Mouse (Mus musculus) G1E (cell line): ENCODE measurements around the gene Hnrnpdl.

ENCODE experiments used
- CTCF ChIP-seq: IDR thresholded peaks from 2 replicates; pipeline ENCODE4 v1.5.1; 2012; ENCODE audit warnings: low read depth, low read length, inconsistent platforms, mixed read lengths
- GATA1 ChIP-seq: IDR thresholded peaks from 2 replicates; pipeline ENCODE4 v1.6.1; 2012; ENCODE audit warnings: borderline replicate concordance, low read length, inconsistent platforms, mixed read lengths
- GATA2 ChIP-seq: IDR thresholded peaks from 2 replicates; pipeline ENCODE4 v1.6.1; 2012; ENCODE audit warnings: low read depth, low read length, inconsistent platforms, borderline replicate concordance
- TAL1 ChIP-seq: conservative IDR thresholded peaks from 2 replicates; pipeline ENCODE4 v1.6.1; 2012; ENCODE audit warnings: low read depth, low read length, inconsistent platforms, mixed read lengths

GRCm38 (mm10) chr5:100032646-100033045 is 6.8 kb downstream of the Hnrnpdl start:
- no peak for TF ChIP-seq CTCF
- no peak for TF ChIP-seq GATA1
- no peak for TF ChIP-seq GATA2
- no peak for TF ChIP-seq TAL1
